Mouse (Mus musculus): Measurements from ENCODE around the gene Rapgef3. TPM values are rescaled to one million over a fixed set of nuclear protein-coding genes. Genes with fewer than 3 reads are reported as not detected.

The Rapgef3 gene
- total and polyA plus RNA-seq, 3 experiments: 2.5 to 3.4 (median 3.2) TPM

- no peak overlapping the region for H3K9ac ChIP-seq (ENCODE audit: insufficient read depth, low read depth)
- peaks cover under 1% of the 10 kb centered on the region for H3K79me2 ChIP-seq (replicated peaks; ENCODE audit: control insufficient read depth, extremely low read depth, insufficient read depth, poor library complexity, severe bottlenecking)
- H3K27me3 ChIP-seq (replicated peaks): no peaks in the 10 kb centered on the region
- dilution Hi-C loops (cut with MboI; ENCODE audit: extremely low pct_ligation_motif_present, extremely low pct_unique_long_range_greater_than_20kb, low sequenced_read_pairs): loop anchor here (25.0 kb wide), 1 partner anchor 171 kb away; the partner anchor contains the start of gene Tmem106c
- no peak overlapping the region for H3K27ac ChIP-seq (ENCODE audit: insufficient read depth, low read depth)
- in situ Hi-C loops (cut with MboI; ENCODE audit: low pct_ligation_motif_present, low pct_unique_long_range_greater_than_20kb, low sequenced_read_pairs): loop anchor here (5.0 kb wide), 1 partner anchor 56 kb away; no protein-coding TSS in a partner anchor
- no peak for TF ChIP-seq EP300 (IDR thresholded peaks at IDR 0.05; ENCODE audit: low read length)
- TF ChIP-seq ZMIZ1 (IDR thresholded peaks at IDR 0.05; ENCODE audit: low read depth, low read length): 0 out of 2 replicates have a peak, but pooled peaks have one; percentile 47
- no peak for TF ChIP-seq MEF2A (IDR thresholded peaks at IDR 0.05; ENCODE audit: borderline replicate concordance, low read depth, low read length)
- no peak for TF ChIP-seq SMC3 (IDR thresholded peaks at IDR 0.05; ENCODE audit: low read depth, low read length)
- no peak for TF ChIP-seq RCOR1 (conservative IDR thresholded peaks at IDR 0.05; ENCODE audit: low read depth, low read length)
- peaks cover 4% of the 10 kb centered on the region for H3K9me3 ChIP-seq (replicated peaks; ENCODE audit: low read length)
- no peak overlapping the region for H3K4me3 ChIP-seq (replicated peaks in 1 of 3; ENCODE audit: low read depth in 2 of 3, low read length in 2 of 3, poor library complexity in 1 of 3)
- DNase-seq (ENCODE audit: extremely low read depth): no peak
- peaks cover 61 to 88% of the 10 kb centered on the region in 2 experiments for H3K36me3 ChIP-seq (replicated peaks in 1 of 2; ENCODE audit: control insufficient read depth in 1 of 2, insufficient read depth in 1 of 2, low read length in 1 of 2)
- H3K4me2 ChIP-seq (ENCODE audit: insufficient read depth, low read depth, poor library complexity, severe bottlenecking): no peak overlapping the region
- peaks cover 17 to 37% of the 10 kb centered on the region in 2 experiments for H3K4me1 ChIP-seq (ENCODE audit: control insufficient read depth in 1 of 2, insufficient read depth in 2 of 2)
These were observed 23.4 kb upstream of the Rapgef3 start for GRCm38 (mm10) chr15:97791126-97791700.

DNA sequence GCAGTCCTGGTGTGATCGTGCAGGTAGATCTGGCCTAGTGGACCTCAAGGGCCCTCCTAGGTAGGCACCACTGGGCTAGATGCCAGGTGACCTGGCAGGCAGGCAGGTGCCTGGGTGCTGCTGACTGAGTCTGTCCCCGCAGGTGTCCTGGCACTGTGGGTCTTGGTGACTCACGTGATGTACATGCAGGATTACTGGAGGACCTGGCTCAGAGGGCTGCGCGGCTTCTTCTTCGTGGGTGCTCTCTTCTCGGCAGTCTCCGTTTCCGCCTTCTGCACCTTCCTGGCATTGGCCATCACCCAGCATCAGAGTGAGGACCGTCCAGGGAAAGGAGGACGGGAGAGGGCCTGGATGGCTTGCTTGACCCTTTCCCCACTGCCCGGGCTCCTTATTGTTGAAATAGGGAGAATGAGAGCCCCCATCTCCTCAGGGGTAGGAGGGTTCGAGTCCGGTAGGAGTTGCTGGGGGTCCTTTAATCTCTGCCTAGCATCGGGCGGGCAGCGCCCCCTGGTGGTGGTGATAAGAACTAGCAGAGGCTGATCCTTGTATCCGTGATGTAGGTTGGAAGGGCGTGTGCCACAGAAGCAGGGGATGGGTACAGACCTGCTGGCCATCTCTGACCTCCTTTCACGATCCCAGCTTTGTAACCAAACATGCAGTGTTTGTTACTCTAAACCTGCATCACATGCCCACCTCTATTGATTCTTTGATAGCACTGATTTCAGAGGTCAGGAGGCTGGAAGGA lies 22.2 kb upstream of the Rapgef3 start:
- no peak overlapping the region for H3K4me3 ChIP-seq (replicated peaks in 1 of 3; ENCODE audit: low read depth in 2 of 3, low read length in 2 of 3, poor library complexity in 1 of 3)
- no peak overlapping the region for H3K9ac ChIP-seq (ENCODE audit: insufficient read depth, low read depth)
- TF ChIP-seq RAD21 (IDR thresholded peaks at IDR 0.05; ENCODE audit: low read depth, low read length): peak; percentile 52
- peak; percentile 64 for TF ChIP-seq SMC3 (IDR thresholded peaks at IDR 0.05; ENCODE audit: low read depth, low read length)
- no peak for TF ChIP-seq MEF2A (IDR thresholded peaks at IDR 0.05; ENCODE audit: borderline replicate concordance, low read depth, low read length)
- TF ChIP-seq ELF1 (IDR thresholded peaks at IDR 0.05; ENCODE audit: low read depth, low read length): no peak
- peak; percentile 82 to 97 for TF ChIP-seq CTCF (conservative IDR thresholded peaks at IDR 0.05 in 1 of 2, IDR thresholded peaks at IDR 0.05 in 1 of 2; ENCODE audit: low read depth in 2 of 2, low read length in 2 of 2)
- TF ChIP-seq ZKSCAN1 (IDR thresholded peaks at IDR 0.05; ENCODE audit: borderline replicate concordance, low read depth, low read length): no peak
- H3K9me3 ChIP-seq (replicated peaks; ENCODE audit: low read length): peaks cover 4% of the 10 kb centered on the region
- H3K79me2 ChIP-seq (replicated peaks; ENCODE audit: control insufficient read depth, extremely low read depth, insufficient read depth, poor library complexity, severe bottlenecking): peaks cover 4% of the 10 kb centered on the region
- peaks cover 21 to 50% of the 10 kb centered on the region in 2 experiments for H3K4me1 ChIP-seq (ENCODE audit: control insufficient read depth in 1 of 2, insufficient read depth in 2 of 2)
- in situ Hi-C loops (cut with MboI; ENCODE audit: low pct_ligation_motif_present, low pct_unique_long_range_greater_than_20kb, low sequenced_read_pairs) (loop anchor here (5.0 kb wide), 1 partner anchor 57 kb away; no protein-coding TSS in a partner anchor), dilution Hi-C loops (cut with MboI; ENCODE audit: extremely low pct_ligation_motif_present, extremely low pct_unique_long_range_greater_than_20kb, low sequenced_read_pairs) (loop anchor here (25.0 kb wide), 1 partner anchor 172 kb away; the partner anchor contains the start of gene Tmem106c)
- H3K36me3 ChIP-seq (replicated peaks in 1 of 2; ENCODE audit: control insufficient read depth in 1 of 2, insufficient read depth in 1 of 2, low read length in 1 of 2): peaks cover 48 to 77% of the 10 kb centered on the region in 2 experiments
- no peaks in the 10 kb centered on the region for H3K27me3 ChIP-seq (replicated peaks)
- no peak overlapping the region for H3K4me2 ChIP-seq (ENCODE audit: insufficient read depth, low read depth, poor library complexity, severe bottlenecking)
- H3K27ac ChIP-seq (ENCODE audit: insufficient read depth, low read depth): peak overlapping the region; percentile 5; the same call in 1 of the 2 replicates
- DNase-seq (ENCODE audit: extremely low read depth): peak; percentile 71

DNA sequence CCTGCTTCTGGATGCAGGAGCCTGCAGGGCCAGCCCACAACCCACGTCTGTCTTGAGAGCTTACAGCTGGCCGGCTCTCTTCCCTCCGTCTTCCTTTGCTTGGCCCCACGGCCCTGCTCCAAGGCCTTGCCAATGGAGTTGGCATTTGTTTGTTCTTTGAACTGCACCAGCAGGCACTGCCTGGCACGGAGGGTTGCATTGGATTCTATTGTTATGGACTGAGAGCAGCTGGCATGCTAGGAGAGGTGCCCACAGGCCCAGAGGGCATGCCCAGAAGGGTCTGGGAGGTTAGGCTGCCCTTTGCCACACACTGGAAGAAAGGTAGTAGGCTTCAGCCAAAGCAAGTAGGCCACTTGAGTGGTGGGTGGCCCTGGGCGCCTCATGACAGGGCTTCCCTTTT lies 21.0 kb upstream of the Rapgef3 start:
- dilution Hi-C loops (cut with MboI; ENCODE audit: extremely low pct_ligation_motif_present, extremely low pct_unique_long_range_greater_than_20kb, low sequenced_read_pairs) (loop anchor here (25.0 kb wide), 1 partner anchor 173 kb away; the partner anchor contains the start of gene Tmem106c), in situ Hi-C loops (cut with MboI; ENCODE audit: low pct_ligation_motif_present, low pct_unique_long_range_greater_than_20kb, low sequenced_read_pairs) (no loop called here)
- Histone ChIP-seq H3K9me3 (replicated peaks; ENCODE audit: low read length) (no peaks in the 10 kb centered on the region), H3K36me3 (replicated peaks in 1 of 2; ENCODE audit: control insufficient read depth in 1 of 2, insufficient read depth in 1 of 2, low read length in 1 of 2) (peaks cover 37 to 66% of the 10 kb centered on the region in 2 experiments), H3K27me3 (replicated peaks) (no peaks in the 10 kb centered on the region), H3K9ac (ENCODE audit: insufficient read depth, low read depth) (no peak overlapping the region), H3K4me3 (replicated peaks in 1 of 3; ENCODE audit: low read depth in 2 of 3, low read length in 2 of 3, poor library complexity in 1 of 3) (no peak overlapping the region), H3K4me2 (ENCODE audit: insufficient read depth, low read depth, poor library complexity, severe bottlenecking) (no peak overlapping the region), H3K79me2 (replicated peaks; ENCODE audit: control insufficient read depth, extremely low read depth, insufficient read depth, poor library complexity, severe bottlenecking) (peaks cover 9% of the 10 kb centered on the region), H3K4me1 (ENCODE audit: control insufficient read depth in 1 of 2, insufficient read depth in 2 of 2) (peaks cover 21 to 53% of the 10 kb centered on the region in 2 experiments), H3K27ac (ENCODE audit: insufficient read depth, low read depth) (no peak overlapping the region)
- TF ChIP-seq ZNF384 (IDR thresholded peaks at IDR 0.05; ENCODE audit: low read depth, low read length) (no peak), MAZ (IDR thresholded peaks at IDR 0.05; ENCODE audit: low read depth, low read length) (no peak), HCFC1 (IDR thresholded peaks at IDR 0.05; ENCODE audit: low read depth, low read length) (no peak), ZMIZ1 (IDR thresholded peaks at IDR 0.05; ENCODE audit: low read depth, low read length) (no peak), EP300 (IDR thresholded peaks at IDR 0.05; ENCODE audit: low read length) (no peak), ZKSCAN1 (IDR thresholded peaks at IDR 0.05; ENCODE audit: borderline replicate concordance, low read depth, low read length) (no peak)
- DNase-seq (ENCODE audit: extremely low read depth): no peak
